Comparison of ENCODE assay signal across 27 mouse cellular contexts in the genomic region with DNA sequence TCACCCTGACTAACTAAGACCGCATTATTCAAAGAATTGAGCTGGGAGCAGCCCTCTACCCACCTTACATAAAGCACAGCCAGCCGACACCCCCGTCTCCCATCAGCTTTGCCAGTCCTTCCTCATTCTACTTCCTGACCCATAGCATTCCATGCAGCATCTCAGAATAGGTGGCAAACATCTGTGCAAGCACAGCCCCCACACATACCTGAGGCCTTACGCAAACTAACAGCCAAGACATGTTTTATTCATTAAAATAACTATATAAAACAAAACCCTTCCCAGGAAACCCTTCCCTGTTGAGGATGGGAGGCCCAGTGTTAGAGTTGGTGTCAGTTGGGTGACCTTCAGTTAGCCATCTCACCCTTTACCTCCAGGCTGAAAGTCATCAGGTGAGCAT. TPM values are rescaled to one million over a fixed set of nuclear protein-coding genes. Genes with fewer than 3 reads are reported as not detected.
DNase-seq lines count a peak whose midpoint lies in the region; ATAC-seq lines count a peak whose summit lies in the region.
"Had no signal": no experiment of that assay in that cellular context is flagged by ENCODE, and none has a peak within 500 bp of the region (broad histone marks: within the 10 kb centered on the region; RNA-seq: fewer than 3 reads in every experiment).

No protein-coding gene starts in this region.

- DNase-seq in embryonic facial prominence, embryonic 10.5 days (ENCODE audit: low spot score) = no peak
- DNase-seq in limb, embryonic 10.5 days (ENCODE audit: low spot score) = no peak
- DNase-seq in spleen, adult 18-20 months = no peak
- DNase-seq: adrenal gland, adult 8-10 months; adrenal gland, postnatal 14 days; adrenal gland, postnatal 36 days; B cell, adult 2 months; cerebellum, adult 11-12 months; cerebellum, adult 2 months; cerebellum, adult 9-10 months; cerebellum, postnatal 10 days; cerebellum, postnatal 25 days; forebrain, postnatal 0 days had no signal

- no peak overlapping the region for H3K4me2 ChIP-seq in embryonic facial prominence, embryonic 12.5 days (replicated peaks)
- no peak overlapping the region for H3K4me2 ChIP-seq in limb, embryonic 12.5 days
- no peak overlapping the region for H3K4me2 ChIP-seq in limb, embryonic 13.5 days (replicated peaks)
- H3K4me2 ChIP-seq: forebrain, embryonic 13.5 days; forebrain, embryonic 15.5 days had no signal

- H3K36me3 ChIP-seq in embryonic facial prominence, embryonic 12.5 days = no peaks in the 10 kb centered on the region
- no peaks in the 10 kb centered on the region for H3K36me3 ChIP-seq in embryonic facial prominence, embryonic 10.5 days (replicated peaks)
- no peaks in the 10 kb centered on the region for H3K36me3 ChIP-seq in limb, embryonic 12.5 days
- H3K36me3 ChIP-seq in limb, embryonic 10.5 days = no peaks in the 10 kb centered on the region
- no peaks in the 10 kb centered on the region for H3K36me3 ChIP-seq in limb, embryonic 13.5 days
- H3K36me3 ChIP-seq: forebrain, embryonic 15.5 days; G1E had no signal

- 75% methylated on average over 4 of the region's 4 CpGs for WGBS in embryonic facial prominence, embryonic 12.5 days
- 88% methylated on average over 4 of the region's 4 CpGs for WGBS in embryonic facial prominence, embryonic 10.5 days
- WGBS in limb, embryonic 12.5 days = 64% methylated on average over 4 of the region's 4 CpGs
- 91% methylated on average over 4 of the region's 4 CpGs for WGBS in limb, embryonic 10.5 days
- WGBS in limb, embryonic 13.5 days = 54% methylated on average over 4 of the region's 4 CpGs

- no peak overlapping the region for H3K4me3 ChIP-seq in embryonic facial prominence, embryonic 12.5 days
- no peak overlapping the region for H3K4me3 ChIP-seq in embryonic facial prominence, embryonic 10.5 days
- no peak overlapping the region for H3K4me3 ChIP-seq in limb, embryonic 12.5 days (replicated peaks)
- no peak overlapping the region for H3K4me3 ChIP-seq in limb, embryonic 10.5 days
- H3K4me3 ChIP-seq in limb, embryonic 13.5 days = no peak overlapping the region
- H3K4me3 ChIP-seq: forebrain, embryonic 13.5 days; forebrain, embryonic 15.5 days had no signal

- no peaks in the 10 kb centered on the region for H3K9me3 ChIP-seq in embryonic facial prominence, embryonic 12.5 days
- no peaks in the 10 kb centered on the region; the same call in 1 of the 2 replicates for H3K9me3 ChIP-seq in embryonic facial prominence, embryonic 10.5 days
- H3K9me3 ChIP-seq in limb, embryonic 12.5 days = 0 out of 2 replicates have a peak, but pooled peaks cover 2% of the 10 kb centered on the region
- no peaks in the 10 kb centered on the region for H3K9me3 ChIP-seq in limb, embryonic 10.5 days (replicated peaks)
- 0 out of 2 replicates have a peak, but pooled peaks cover 3% of the 10 kb centered on the region for H3K9me3 ChIP-seq in limb, embryonic 13.5 days
- H3K9me3 ChIP-seq: forebrain, embryonic 13.5 days; forebrain, embryonic 15.5 days; G1E had no signal

- peaks cover 5% of the 10 kb centered on the region; the same call in 1 of the 2 replicates for H3K4me1 ChIP-seq in embryonic facial prominence, embryonic 12.5 days
- peaks cover 15% of the 10 kb centered on the region; the same call in 1 of the 2 replicates for H3K4me1 ChIP-seq in embryonic facial prominence, embryonic 10.5 days
- peaks cover 29% of the 10 kb centered on the region for H3K4me1 ChIP-seq in limb, embryonic 12.5 days (replicated peaks)
- H3K4me1 ChIP-seq in limb, embryonic 10.5 days = peaks cover 20% of the 10 kb centered on the region
- peaks cover 33% of the 10 kb centered on the region for H3K4me1 ChIP-seq in limb, embryonic 13.5 days
- H3K4me1 ChIP-seq: forebrain, embryonic 13.5 days; forebrain, embryonic 15.5 days had no signal

- no peak for ATAC-seq in embryonic facial prominence, embryonic 12.5 days (ENCODE audit: insufficient number of reproducible peaks, insufficient read depth, low FRiP score, low TSS enrichment)
- no peak for ATAC-seq in limb, embryonic 12.5 days (ENCODE audit: insufficient number of reproducible peaks, insufficient read depth, low FRiP score, low TSS enrichment, low read depth)
- peak; percentile 58; the same call in 1 of the 2 replicates for ATAC-seq in limb, embryonic 13.5 days (ENCODE audit: low FRiP score, low read depth)
- ATAC-seq: activated CD4-positive, CD25-positive, alpha-beta regulatory T cell, adult 4 months; CD4-positive, CD25-positive, alpha-beta regulatory T cell, adult 4 months; forebrain, embryonic 13.5 days; forebrain, embryonic 15.5 days; forebrain, postnatal 0 days; Patski had no signal

- H3K9ac ChIP-seq in embryonic facial prominence, embryonic 12.5 days = no peak overlapping the region
- H3K9ac ChIP-seq in limb, embryonic 12.5 days (replicated peaks) = no peak overlapping the region
- H3K9ac ChIP-seq in limb, embryonic 13.5 days = no peak overlapping the region
- H3K9ac ChIP-seq: forebrain, embryonic 13.5 days; forebrain, embryonic 15.5 days; forebrain, postnatal 0 days had no signal

- H3K27me3 ChIP-seq in embryonic facial prominence, embryonic 12.5 days = no peaks in the 10 kb centered on the region
- H3K27me3 ChIP-seq in embryonic facial prominence, embryonic 10.5 days (replicated peaks; ENCODE audit: low read depth, poor library complexity, severe bottlenecking) = no peaks in the 10 kb centered on the region
- H3K27me3 ChIP-seq in limb, embryonic 12.5 days = no peaks in the 10 kb centered on the region
- no peaks in the 10 kb centered on the region for H3K27me3 ChIP-seq in limb, embryonic 10.5 days (ENCODE audit: low read depth, poor library complexity, severe bottlenecking)
- no peaks in the 10 kb centered on the region for H3K27me3 ChIP-seq in limb, embryonic 13.5 days
- H3K27me3 ChIP-seq: CH12.LX; forebrain, embryonic 13.5 days; forebrain, embryonic 15.5 days; Patski had no signal

- H3K27ac ChIP-seq in embryonic facial prominence, embryonic 12.5 days = 0 out of 2 replicates have a peak overlapping the region, but pooled peaks have one; percentile 3
- no peak overlapping the region for H3K27ac ChIP-seq in embryonic facial prominence, embryonic 10.5 days (replicated peaks)
- 0 out of 2 replicates have a peak overlapping the region, but pooled peaks have one; percentile 12 for H3K27ac ChIP-seq in limb, embryonic 12.5 days
- no peak overlapping the region for H3K27ac ChIP-seq in limb, embryonic 10.5 days
- H3K27ac ChIP-seq in limb, embryonic 13.5 days = peak overlapping the region; percentile 28; the same call in 1 of the 2 replicates
- H3K27ac ChIP-seq: forebrain, embryonic 13.5 days; forebrain, embryonic 15.5 days had no signal

RNA-seq across cellular contexts. Expression of gene Rmi2, which starts 9.0 kb away (rescaled TPM):
- polyA plus RNA-seq in embryonic facial prominence, embryonic 12.5 days (2016; fragmentation: Nextera tagmentation; extraction: Ambion mirVana) = 4.6 and 4.7 TPM in 2 replicates
- polyA plus RNA-seq in embryonic facial prominence, embryonic 10.5 days (2016; fragmentation: Nextera tagmentation; extraction: Ambion mirVana) = 4.6 and 4.8 TPM in 2 replicates
- polyA plus RNA-seq in limb, embryonic 12.5 days (2016; fragmentation: Nextera tagmentation; extraction: Ambion mirVana) = 5.1 and 5.6 TPM in 2 replicates
- polyA plus RNA-seq in limb, embryonic 10.5 days (2016; fragmentation: Nextera tagmentation; extraction: Ambion mirVana) = 4.2 and 4.8 TPM in 2 replicates
- polyA plus RNA-seq in limb, embryonic 13.5 days (2015; fragmentation: Nextera tagmentation; extraction: Ambion mirVana) = 4.2 and 4.8 TPM in 2 replicates

RNA-seq across cellular contexts. Expression of gene Gm11172, which starts 13.1 kb away (rescaled TPM):
- not detected in 2 replicates for polyA plus RNA-seq in embryonic facial prominence, embryonic 12.5 days (2016; fragmentation: Nextera tagmentation; extraction: Ambion mirVana)
- not detected in 2 replicates for polyA plus RNA-seq in embryonic facial prominence, embryonic 10.5 days (2016; fragmentation: Nextera tagmentation; extraction: Ambion mirVana)
- not detected in 2 replicates for polyA plus RNA-seq in limb, embryonic 12.5 days (2016; fragmentation: Nextera tagmentation; extraction: Ambion mirVana)
- not detected in 2 replicates for polyA plus RNA-seq in limb, embryonic 10.5 days (2016; fragmentation: Nextera tagmentation; extraction: Ambion mirVana)
- not detected in 2 replicates for polyA plus RNA-seq in limb, embryonic 13.5 days (2015; fragmentation: Nextera tagmentation; extraction: Ambion mirVana)
- polyA plus RNA-seq: activated CD4-positive, CD25-positive, alpha-beta regulatory T cell, adult 4 months; CD4-positive, CD25-positive, alpha-beta regulatory T cell, adult 4 months; cerebellum, adult 2 months; cortical plate, adult 2 months; embryonic facial prominence, embryonic 11.5 days; embryonic facial prominence, embryonic 14.5 days; forebrain, embryonic 11.5 days; forebrain, embryonic 13.5 days; forebrain, embryonic 15.5 days; forebrain, postnatal 0 days; G1E; Patski had no signal

RNA-seq across cellular contexts. Expression of gene Prm1, which starts 20.2 kb away (rescaled TPM):
- polyA plus RNA-seq in embryonic facial prominence, embryonic 12.5 days (2016; fragmentation: Nextera tagmentation; extraction: Ambion mirVana) = not detected in 2 replicates
- polyA plus RNA-seq in embryonic facial prominence, embryonic 10.5 days (2016; fragmentation: Nextera tagmentation; extraction: Ambion mirVana) = 0.36 TPM in 1 of 2 replicates, not detected in the other
- 0.51 TPM in 1 of 2 replicates, not detected in the other for polyA plus RNA-seq in limb, embryonic 12.5 days (2016; fragmentation: Nextera tagmentation; extraction: Ambion mirVana)
- not detected in 2 replicates for polyA plus RNA-seq in limb, embryonic 10.5 days (2016; fragmentation: Nextera tagmentation; extraction: Ambion mirVana)
- 0.49 and 0.83 TPM in 2 replicates for polyA plus RNA-seq in limb, embryonic 13.5 days (2015; fragmentation: Nextera tagmentation; extraction: Ambion mirVana)
- polyA plus RNA-seq: cerebellum, adult 2 months; cortical plate, adult 2 months; embryonic facial prominence, embryonic 11.5 days; embryonic facial prominence, embryonic 14.5 days; forebrain, embryonic 11.5 days; forebrain, embryonic 13.5 days; forebrain, embryonic 15.5 days; forebrain, postnatal 0 days; G1E had no signal

RNA-seq across cellular contexts. Expression of gene Prm2, which starts 29.9 kb away (rescaled TPM):
- not detected in 2 replicates for polyA plus RNA-seq in embryonic facial prominence, embryonic 12.5 days (2016; fragmentation: Nextera tagmentation; extraction: Ambion mirVana)
- polyA plus RNA-seq in embryonic facial prominence, embryonic 10.5 days (2016; fragmentation: Nextera tagmentation; extraction: Ambion mirVana) = not detected in 2 replicates
- not detected in 2 replicates for polyA plus RNA-seq in limb, embryonic 12.5 days (2016; fragmentation: Nextera tagmentation; extraction: Ambion mirVana)
- not detected in 2 replicates for polyA plus RNA-seq in limb, embryonic 10.5 days (2016; fragmentation: Nextera tagmentation; extraction: Ambion mirVana)
- not detected in 2 replicates for polyA plus RNA-seq in limb, embryonic 13.5 days (2015; fragmentation: Nextera tagmentation; extraction: Ambion mirVana)
- polyA plus RNA-seq: activated CD4-positive, CD25-positive, alpha-beta regulatory T cell, adult 4 months; CD4-positive, CD25-positive, alpha-beta regulatory T cell, adult 4 months; cerebellum, adult 2 months; cortical plate, adult 2 months; embryonic facial prominence, embryonic 11.5 days; embryonic facial prominence, embryonic 14.5 days; forebrain, embryonic 11.5 days; forebrain, embryonic 13.5 days; forebrain, embryonic 15.5 days; forebrain, postnatal 0 days; G1E; Patski had no signal

RNA-seq across cellular contexts. Expression of gene Prm3, which starts 35.1 kb away (rescaled TPM):
- not detected in 2 replicates for polyA plus RNA-seq in embryonic facial prominence, embryonic 12.5 days (2016; fragmentation: Nextera tagmentation; extraction: Ambion mirVana)
- polyA plus RNA-seq in embryonic facial prominence, embryonic 10.5 days (2016; fragmentation: Nextera tagmentation; extraction: Ambion mirVana) = not detected in 2 replicates
- polyA plus RNA-seq in limb, embryonic 12.5 days (2016; fragmentation: Nextera tagmentation; extraction: Ambion mirVana) = not detected in 2 replicates
- not detected in 2 replicates for polyA plus RNA-seq in limb, embryonic 10.5 days (2016; fragmentation: Nextera tagmentation; extraction: Ambion mirVana)
- not detected in 2 replicates for polyA plus RNA-seq in limb, embryonic 13.5 days (2015; fragmentation: Nextera tagmentation; extraction: Ambion mirVana)
- polyA plus RNA-seq: activated CD4-positive, CD25-positive, alpha-beta regulatory T cell, adult 4 months; CD4-positive, CD25-positive, alpha-beta regulatory T cell, adult 4 months; cerebellum, adult 2 months; cortical plate, adult 2 months; embryonic facial prominence, embryonic 11.5 days; embryonic facial prominence, embryonic 14.5 days; forebrain, embryonic 11.5 days; forebrain, embryonic 13.5 days; forebrain, embryonic 15.5 days; forebrain, postnatal 0 days; G1E; Patski had no signal

Comparison
In these comparisons a context has a peak if more than half of its experiments do, and no peak if none do; other contexts are left out.
1. H3K27ac ChIP-seq: peak in embryonic facial prominence, embryonic 12.5 days (single experiment), limb, embryonic 12.5 days (single experiment) and limb, embryonic 13.5 days (single experiment); none in embryonic facial prominence, embryonic 10.5 days (single experiment) and limb, embryonic 10.5 days (single experiment).